Mouse (Mus musculus) midbrain, embryonic 15.5 days (tissue): ENCODE measurements at regions not wholly inside any gene's neighbourhood (a gene's known extent, or its start where the extent isn't known, plus 50 kb on each side); places are given as distances from the start of the nearest gene placed in this dataset.

Experiments used
- ATAC-seq: fragments of 200-750 bp; cut with Nextera tagmentation; replicated peaks from 2 replicates; pipeline ENCODE4 v1.8.0; 2017; ENCODE audit warnings: moderate TSS enrichment
- H3K27ac ChIP-seq: fragments of 300-500 bp; sonication (generic); 2 replicates; pipeline ENCODE4 v1.5.1; 2015; ENCODE audit warnings: mild to moderate bottlenecking, inconsistent platforms
- H3K27me3 ChIP-seq: fragments of 300-500 bp; sonication (generic); replicated peaks from 2 replicates; pipeline ENCODE4 v1.6.1; 2015; ENCODE audit warnings: inconsistent platforms
- H3K36me3 ChIP-seq: fragments of 300-500 bp; sonication (generic); replicated peaks from 2 replicates; pipeline ENCODE4 v1.6.1; 2015; ENCODE audit warnings: inconsistent platforms
- H3K4me1 ChIP-seq: fragments of 300-500 bp; sonication (generic); 2 replicates; pipeline ENCODE4 v1.6.1; 2015; ENCODE audit warnings: inconsistent platforms
- H3K4me2 ChIP-seq: fragments of 300-500 bp; sonication (generic); 2 replicates; pipeline ENCODE4 v1.6.1; 2015; ENCODE audit warnings: inconsistent platforms, mild to moderate bottlenecking, moderate library complexity
- H3K4me3 ChIP-seq: fragments of 300-500 bp; sonication (generic); 2 replicates; pipeline ENCODE4 v1.5.1; 2015; ENCODE audit warnings: mild to moderate bottlenecking, inconsistent platforms
- H3K9ac ChIP-seq: fragments of 300-500 bp; sonication (generic); 2 replicates; pipeline ENCODE4 v1.6.1; 2015; ENCODE audit warnings: mild to moderate bottlenecking, inconsistent platforms
- H3K9me3 ChIP-seq: fragments of 300-500 bp; sonication (generic); 2 replicates; pipeline ENCODE4 v1.6.1; 2016; ENCODE audit warnings: inconsistent platforms
- WGBS: fragments of 180-500 bp; shearing (Covaris S2); methylation state at CpG from one replicate; pipeline ENCODE4 v1.1.7; 2015; ENCODE audit warnings: mixed read lengths; 5-methylcytosine and 5-hydroxymethylcytosine counted together

DNA sequence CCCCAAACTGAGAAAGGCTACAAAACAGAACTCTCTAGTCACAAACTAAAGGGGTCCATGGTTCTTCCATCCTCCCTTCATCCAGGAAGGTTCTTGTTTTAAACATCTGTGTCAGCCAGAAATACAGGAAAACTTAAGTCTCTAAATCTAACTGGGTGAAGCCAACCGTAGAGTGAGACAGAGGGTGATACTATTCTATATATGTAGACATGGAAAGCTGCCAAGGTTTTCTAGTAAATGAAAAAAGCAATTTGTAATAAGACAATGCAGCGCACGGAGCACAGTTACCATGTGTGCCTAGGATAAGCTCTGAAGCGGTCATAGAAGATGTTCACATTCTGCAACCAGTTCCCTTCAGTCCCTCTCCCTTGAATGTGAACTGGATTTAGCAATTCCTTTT, 55.4 kb downstream of the Ppp1r3c start:
- H3K4me3 ChIP-seq: no peak overlapping the region
- WGBS: 78% methylated on average over 4 of the region's 4 CpGs
- H3K27me3 ChIP-seq: no peaks in the 10 kb centered on the region
- no peak overlapping the region for H3K9ac ChIP-seq
- H3K9me3 ChIP-seq: no peaks in the 10 kb centered on the region
- ATAC-seq: no peak
- peaks cover 20% of the 10 kb centered on the region for H3K4me1 ChIP-seq
- H3K27ac ChIP-seq: no peak overlapping the region
- H3K4me2 ChIP-seq: no peak overlapping the region
- H3K36me3 ChIP-seq: no peaks in the 10 kb centered on the region

GRCm38 (mm10) chr19:36680322-36680721, 56.1 kb downstream of the Ppp1r3c start:
- H3K36me3 ChIP-seq: no peaks in the 10 kb centered on the region
- H3K27me3 ChIP-seq: no peaks in the 10 kb centered on the region
- H3K4me2 ChIP-seq: no peak overlapping the region
- no peak overlapping the region for H3K4me3 ChIP-seq
- H3K9ac ChIP-seq: no peak overlapping the region
- H3K4me1 ChIP-seq: peaks cover 20% of the 10 kb centered on the region
- no peak overlapping the region for H3K27ac ChIP-seq
- ATAC-seq: no peak
- no peaks in the 10 kb centered on the region for H3K9me3 ChIP-seq
- 87% methylated on average over 2 of the region's 2 CpGs for WGBS

GRCm38 (mm10) chr19:36679028-36679820, 57.2 kb downstream of the Ppp1r3c start:
- Histone ChIP-seq H3K9me3 (no peaks in the 10 kb centered on the region), H3K4me3 (no peak overlapping the region), H3K9ac (no peak overlapping the region), H3K36me3 (no peaks in the 10 kb centered on the region), H3K27ac (peak overlapping the region; percentile 72), H3K4me2 (no peak overlapping the region), H3K4me1 (peaks cover 20% of the 10 kb centered on the region), H3K27me3 (no peaks in the 10 kb centered on the region)
- peak; percentile 75 for ATAC-seq
- 20% methylated on average over 4 of the region's 4 CpGs for WGBS

GRCm38 (mm10) chr19:36678382-36679027, 57.9 kb downstream of the Ppp1r3c start:
- Histone ChIP-seq H3K4me1 (peaks cover 20% of the 10 kb centered on the region), H3K4me3 (no peak overlapping the region), H3K9ac (no peak overlapping the region), H3K36me3 (no peaks in the 10 kb centered on the region), H3K4me2 (no peak overlapping the region), H3K27me3 (no peaks in the 10 kb centered on the region), H3K27ac (peak overlapping the region; percentile 72), H3K9me3 (no peaks in the 10 kb centered on the region)
- WGBS: 62% methylated on average over 7 of the region's 7 CpGs
- peak; percentile 3; the same call in 1 of the 2 replicates for ATAC-seq

DNA sequence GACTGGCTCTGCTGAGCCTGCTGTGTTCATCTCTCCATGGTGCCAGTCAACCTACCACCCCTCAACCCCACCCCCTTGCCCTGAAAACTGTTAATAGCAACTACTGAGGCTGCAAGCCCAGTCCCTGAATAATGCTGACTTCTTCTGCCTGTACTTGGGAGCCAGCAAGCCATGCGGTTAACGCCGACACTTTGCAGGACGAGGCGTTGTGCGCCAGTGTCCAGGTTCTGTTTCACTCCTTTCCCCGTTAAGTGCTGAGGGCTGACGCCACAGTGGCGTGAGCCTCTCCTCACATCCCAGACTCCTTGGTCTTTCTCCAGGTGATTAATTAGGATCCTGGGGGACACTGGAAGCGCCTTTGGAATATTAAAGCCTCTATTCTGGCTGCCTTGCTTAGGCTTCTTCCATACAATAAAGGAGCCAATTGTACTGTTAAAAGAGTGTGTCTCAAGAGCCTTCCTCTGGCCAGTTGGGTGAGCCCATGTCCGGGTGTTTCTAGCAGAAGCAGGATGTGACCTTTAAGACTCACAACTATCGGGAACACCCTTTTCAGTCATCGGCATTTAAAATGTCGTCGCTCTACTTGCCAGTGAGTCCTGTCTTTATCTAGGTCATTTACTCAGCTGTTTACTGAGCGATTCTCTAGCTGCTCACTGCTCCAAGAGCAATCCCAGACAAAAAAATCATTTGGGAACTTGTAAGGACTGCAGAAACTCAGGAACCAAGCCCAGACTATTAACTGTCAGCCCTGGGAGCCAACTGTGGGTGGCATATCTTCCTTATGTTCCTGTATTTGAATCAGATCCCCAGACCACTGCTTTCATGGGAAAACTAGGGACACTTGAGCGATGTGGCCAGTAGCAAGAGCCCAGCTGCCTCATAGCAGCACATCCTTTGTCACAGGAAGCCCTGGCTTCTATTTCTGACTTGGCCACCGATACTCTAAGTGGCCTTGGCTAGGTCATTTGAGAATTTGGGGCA, 59.1 kb downstream of the Ppp1r3c start:
- Histone ChIP-seq H3K4me3 (no peak overlapping the region), H3K9me3 (no peaks in the 10 kb centered on the region), H3K4me1 (peaks cover 20% of the 10 kb centered on the region), H3K9ac (no peak overlapping the region), H3K4me2 (no peak overlapping the region), H3K36me3 (no peaks in the 10 kb centered on the region), H3K27me3 (no peaks in the 10 kb centered on the region), H3K27ac (no peak overlapping the region)
- no peak for ATAC-seq
- WGBS: 77% methylated on average over 18 of the region's 18 CpGs

GRCm38 (mm10) chr19:36674946-36675345, 61.5 kb downstream of the Ppp1r3c start:
- WGBS: 83% methylated on average over 4 of the region's 4 CpGs
- no peak overlapping the region for H3K27ac ChIP-seq
- H3K27me3 ChIP-seq: no peaks in the 10 kb centered on the region
- no peak overlapping the region for H3K4me2 ChIP-seq
- no peaks in the 10 kb centered on the region for H3K9me3 ChIP-seq
- no peaks in the 10 kb centered on the region for H3K36me3 ChIP-seq
- peaks cover 20% of the 10 kb centered on the region for H3K4me1 ChIP-seq
- ATAC-seq: no peak
- H3K9ac ChIP-seq: no peak overlapping the region
- no peak overlapping the region for H3K4me3 ChIP-seq

DNA sequence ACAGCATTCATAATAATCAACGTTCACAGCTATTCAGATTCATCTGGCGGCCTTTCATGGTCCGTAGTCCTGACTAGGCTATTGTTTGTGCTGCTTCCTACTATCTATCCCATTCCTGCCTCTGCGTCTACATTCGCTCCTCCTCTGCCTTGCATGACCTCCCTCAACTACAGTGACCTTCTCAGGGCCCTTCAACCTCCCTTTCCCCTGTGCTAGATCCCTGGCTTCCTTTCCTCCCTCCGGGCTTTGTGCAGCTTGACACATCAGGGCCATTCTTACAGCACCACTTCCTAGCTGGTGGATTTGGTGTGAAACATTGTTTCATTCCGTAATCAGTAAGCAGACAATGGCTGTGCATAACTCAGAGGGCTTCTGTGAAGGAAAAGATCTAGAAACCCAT, 65.6 kb downstream of the Ppp1r3c start:
- Histone ChIP-seq H3K27ac (no peak overlapping the region), H3K9ac (no peak overlapping the region), H3K4me2 (no peak overlapping the region), H3K4me1 (no peaks in the 10 kb centered on the region; the same call in 1 of the 2 replicates), H3K36me3 (no peaks in the 10 kb centered on the region), H3K9me3 (no peaks in the 10 kb centered on the region), H3K4me3 (no peak overlapping the region), H3K27me3 (no peaks in the 10 kb centered on the region)
- no peak for ATAC-seq
- 50% methylated on average over 7 of the region's 7 CpGs for WGBS
